Mouse (Mus musculus) kidney, embryonic 14.5 days (tissue): ENCODE measurements around the gene Ets1. TPM values are rescaled to one million over a fixed set of nuclear protein-coding genes. Genes with fewer than 3 reads are reported as not detected.
A peak's percentile ranks its signal among the peaks of the same experiment; 100 is the strongest.

Source experiments
- ATAC-seq: fragments of 200-750 bp; cut with Nextera tagmentation; 2 replicates; pipeline ENCODE4 v1.8.0; 2017; ENCODE audit warnings: moderate number of reproducible peaks, mild to moderate bottlenecking, moderate TSS enrichment, moderate library complexity; ENCODE audit not compliant: low FRiP score, low TSS enrichment
- H3K27ac ChIP-seq: fragments of 300-500 bp; sonication (generic); 2 replicates; pipeline ENCODE4 v1.5.1; 2014; ENCODE audit warnings: low read depth, mild to moderate bottlenecking, low read length, moderate library complexity, mixed read lengths
- H3K27me3 ChIP-seq: fragments of 300-500 bp; sonication (generic); 2 replicates; pipeline ENCODE4 v1.6.1; 2014; ENCODE audit warnings: mild to moderate bottlenecking, low read length; ENCODE audit not compliant: control insufficient read depth, insufficient read depth
- H3K36me3 ChIP-seq: fragments of 300-500 bp; sonication (generic); 2 replicates; pipeline ENCODE4 v1.6.1; 2014; ENCODE audit warnings: low read length, mixed read lengths; ENCODE audit not compliant: control insufficient read depth, insufficient read depth
- H3K4me1 ChIP-seq: fragments of 300-500 bp; sonication (generic); 2 replicates; pipeline ENCODE4 v1.6.1; 2014; ENCODE audit warnings: low read length, mixed read lengths; ENCODE audit not compliant: control insufficient read depth, insufficient read depth
- H3K4me2 ChIP-seq: fragments of 300-500 bp; sonication (generic); replicated peaks from 2 replicates; pipeline ENCODE4 v1.6.1; 2014; ENCODE audit warnings: low read depth, mild to moderate bottlenecking, low read length
- H3K4me3 ChIP-seq: fragments of 300-500 bp; sonication (generic); 2 replicates; pipeline ENCODE4 v1.5.1; 2014; ENCODE audit warnings: mild to moderate bottlenecking, low read length
- H3K9ac ChIP-seq: fragments of 300-500 bp; sonication (generic); 2 replicates; pipeline ENCODE4 v1.6.1; 2014; ENCODE audit warnings: low read depth, mild to moderate bottlenecking, low read length, moderate library complexity
- H3K9me3 ChIP-seq: fragments of 300-500 bp; sonication (generic); 2 replicates; pipeline ENCODE4 v1.6.1; 2016; ENCODE audit warnings: low read length; ENCODE audit not compliant: control insufficient read depth
- WGBS: fragments of 180-500 bp; shearing (Covaris S2); extraction: QIAGEN DNeasy Blood & Tissue Kit; methylation state at CpG from one replicate; pipeline ENCODE4 v1.1.7; 2014; 5-methylcytosine and 5-hydroxymethylcytosine counted together
- polyA plus RNA-seq: library from polyadenylated mRNA; unstranded; fragments of >200 nt; fragmentation: Nextera tagmentation; extraction: Ambion mirVana; gene quantifications from 2 replicates; pipeline ENCODE4 v1.2.1, GENCODE M21; 2014

Gene Ets1
- polyA plus RNA-seq, 1 experiment from 2014 or later = 58.0 TPM

DNA sequence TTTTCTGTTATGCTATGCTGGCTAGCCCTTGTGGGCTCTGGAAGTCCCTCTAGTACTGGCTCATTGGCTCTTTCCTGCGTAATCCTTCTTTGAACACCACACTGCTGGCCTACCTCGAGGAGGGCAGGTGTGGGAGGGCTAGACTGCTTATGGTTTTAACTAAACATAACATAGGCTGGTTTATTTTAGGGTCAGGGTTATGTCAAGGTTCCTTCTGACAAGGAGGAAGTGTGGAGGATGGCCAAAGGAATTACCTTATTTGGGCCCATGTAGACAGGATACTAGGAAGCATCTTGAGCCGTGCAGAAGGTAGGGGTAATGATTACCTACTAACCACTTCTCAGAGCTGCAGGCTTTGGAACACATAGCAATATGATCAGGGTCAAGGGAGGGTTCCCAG lies 14.7 kb downstream of the Ets1 start:
- Histone ChIP-seq H3K4me1 (peaks cover 8% of the 10 kb centered on the region; the same call in 1 of the 2 replicates), H3K9ac (no peak overlapping the region), H3K36me3 (no peaks in the 10 kb centered on the region), H3K9me3 (no peaks in the 10 kb centered on the region), H3K4me2 (no peak overlapping the region), H3K4me3 (no peak overlapping the region), H3K27ac (no peak overlapping the region), H3K27me3 (no peaks in the 10 kb centered on the region)
- no peak for ATAC-seq
- WGBS = 48% methylated on average over 3 of the region's 3 CpGs

DNA sequence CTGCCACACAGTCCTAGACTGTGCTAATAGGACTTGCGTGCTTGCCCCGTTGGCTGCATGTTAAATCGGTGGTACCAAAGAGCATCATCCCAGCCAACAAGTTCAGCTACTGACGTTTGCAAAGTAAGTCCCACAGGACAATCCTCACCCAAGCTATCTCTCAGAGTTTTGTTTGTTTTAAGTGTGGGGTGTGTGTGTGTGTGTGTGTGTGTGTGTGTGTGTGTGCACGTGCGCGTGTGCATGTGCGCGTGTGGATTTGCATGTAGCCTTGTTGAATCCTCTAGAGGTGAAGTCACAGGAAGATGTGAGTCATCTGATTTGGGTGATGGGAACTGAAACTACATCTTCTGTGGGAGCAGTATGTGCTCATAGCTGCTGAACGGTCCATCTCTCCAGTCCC lies 16.1 kb downstream of the Ets1 start:
- H3K9ac ChIP-seq = no peak overlapping the region
- peaks cover 10% of the 10 kb centered on the region for H3K4me1 ChIP-seq
- H3K4me3 ChIP-seq = no peak overlapping the region
- H3K4me2 ChIP-seq = no peak overlapping the region
- no peak overlapping the region for H3K27ac ChIP-seq
- no peaks in the 10 kb centered on the region for H3K9me3 ChIP-seq
- H3K27me3 ChIP-seq = no peaks in the 10 kb centered on the region
- WGBS = 89% methylated on average over 10 of the region's 10 CpGs
- ATAC-seq = no peak
- no peaks in the 10 kb centered on the region for H3K36me3 ChIP-seq

DNA sequence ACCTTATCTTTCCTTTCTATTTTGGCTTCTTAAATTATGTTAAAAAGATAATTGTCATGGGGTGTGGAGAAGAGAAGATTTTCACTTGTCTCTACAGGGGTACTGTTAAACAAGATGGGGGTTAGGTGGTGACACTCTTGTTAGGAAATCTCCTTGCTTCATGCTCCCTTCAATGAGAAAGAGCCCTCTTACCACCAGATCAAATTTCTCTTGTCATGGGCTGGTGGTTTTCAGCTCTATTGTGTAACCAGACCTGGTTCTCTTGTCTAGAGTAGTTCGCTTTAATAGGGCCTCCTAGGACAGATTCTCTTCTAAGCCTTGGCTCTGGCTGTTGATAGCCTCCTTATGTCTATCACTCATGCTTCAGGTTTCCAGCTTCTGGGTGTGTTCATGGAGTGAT lies 18.3 kb downstream of the Ets1 start:
- Histone ChIP-seq H3K27ac (no peak overlapping the region), H3K36me3 (no peaks in the 10 kb centered on the region)
- peak; percentile 78 for ATAC-seq

DNA sequence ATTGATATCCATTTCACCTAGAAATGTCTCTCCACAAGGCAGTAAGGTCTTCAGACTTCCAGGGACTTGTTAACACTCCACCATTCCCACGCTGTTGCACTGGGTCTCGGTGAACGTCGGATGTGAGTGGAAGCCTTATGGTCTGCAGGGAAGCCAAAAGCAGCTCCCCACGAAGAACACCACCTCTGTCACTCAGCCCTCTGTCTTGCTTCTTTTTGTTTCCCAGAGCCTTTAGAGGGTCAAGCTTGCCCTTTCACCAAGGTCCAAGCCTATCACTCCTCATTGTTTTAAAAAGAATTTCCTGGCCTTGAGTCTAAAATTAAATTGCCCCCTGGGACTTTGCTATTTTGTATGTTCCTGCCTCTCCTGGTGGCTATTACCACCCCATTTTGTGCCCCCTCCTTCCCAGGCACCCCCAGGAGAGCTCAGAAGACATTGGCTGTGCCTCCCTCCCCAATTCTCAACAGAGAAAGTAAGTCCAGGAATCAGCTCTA lies 20.4 kb downstream of the Ets1 start:
- no peak overlapping the region for H3K4me2 ChIP-seq
- H3K9ac ChIP-seq = no peak overlapping the region
- peak overlapping the region; percentile 37 for H3K27ac ChIP-seq
- no peaks in the 10 kb centered on the region for H3K36me3 ChIP-seq
- ATAC-seq = no peak
- peaks cover 8% of the 10 kb centered on the region for H3K4me1 ChIP-seq
- H3K9me3 ChIP-seq = no peaks in the 10 kb centered on the region
- no peaks in the 10 kb centered on the region for H3K27me3 ChIP-seq
- no peak overlapping the region for H3K4me3 ChIP-seq
- 72% methylated on average over 5 of the region's 5 CpGs for WGBS

More for the DNA sequence above, 18.3 kb downstream of the Ets1 start:
- H3K4me1 ChIP-seq = peaks cover 8% of the 10 kb centered on the region
- H3K4me3 ChIP-seq = no peak overlapping the region
- WGBS = 52% methylated on average over 1 of the region's 1 CpGs
- no peak overlapping the region for H3K4me2 ChIP-seq
- no peak overlapping the region for H3K9ac ChIP-seq
- no peaks in the 10 kb centered on the region for H3K9me3 ChIP-seq
- H3K27me3 ChIP-seq = no peaks in the 10 kb centered on the region

DNA sequence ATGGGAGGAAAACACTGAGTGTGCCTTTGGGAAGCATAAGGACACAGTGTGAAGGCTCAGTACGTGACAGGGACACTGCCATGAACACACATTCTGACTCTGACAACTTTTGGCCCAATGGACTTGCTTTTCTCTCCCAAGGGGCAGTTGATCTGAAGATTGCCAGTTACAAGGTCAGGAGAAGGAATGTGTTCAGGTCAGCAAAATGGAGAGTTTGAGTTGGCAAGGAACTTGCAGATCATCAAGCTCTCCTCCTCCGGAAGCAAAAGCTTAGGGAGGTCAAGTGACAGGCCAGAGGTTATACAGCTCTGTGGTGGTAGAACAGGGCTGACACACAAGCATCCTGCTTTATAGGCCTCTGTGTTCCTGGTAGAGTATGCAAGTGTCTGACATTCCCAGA lies 21.1 kb downstream of the Ets1 start:
- Histone ChIP-seq H3K9me3 (no peaks in the 10 kb centered on the region), H3K27ac (peak overlapping the region; percentile 37; the same call in 1 of the 2 replicates), H3K4me3 (no peak overlapping the region), H3K36me3 (no peaks in the 10 kb centered on the region), H3K4me2 (no peak overlapping the region), H3K27me3 (no peaks in the 10 kb centered on the region), H3K9ac (no peak overlapping the region), H3K4me1 (peaks cover 8% of the 10 kb centered on the region)
- WGBS = 32% methylated on average over 2 of the region's 2 CpGs
- ATAC-seq = 0 out of 2 replicates have a peak, but pooled peaks have one; percentile 35

GRCm38 (mm10) chr9:32660406-32660960 lies 24.5 kb downstream of the Ets1 start:
- H3K4me2 ChIP-seq = no peak overlapping the region
- no peak overlapping the region for H3K9ac ChIP-seq
- no peak overlapping the region for H3K4me3 ChIP-seq
- no peaks in the 10 kb centered on the region for H3K27me3 ChIP-seq
- peaks cover 8% of the 10 kb centered on the region for H3K4me1 ChIP-seq
- no peak overlapping the region for H3K27ac ChIP-seq
- no peak for ATAC-seq
- no peaks in the 10 kb centered on the region for H3K9me3 ChIP-seq
- WGBS = 96% methylated on average over 2 of the region's 2 CpGs
- H3K36me3 ChIP-seq = no peaks in the 10 kb centered on the region

DNA sequence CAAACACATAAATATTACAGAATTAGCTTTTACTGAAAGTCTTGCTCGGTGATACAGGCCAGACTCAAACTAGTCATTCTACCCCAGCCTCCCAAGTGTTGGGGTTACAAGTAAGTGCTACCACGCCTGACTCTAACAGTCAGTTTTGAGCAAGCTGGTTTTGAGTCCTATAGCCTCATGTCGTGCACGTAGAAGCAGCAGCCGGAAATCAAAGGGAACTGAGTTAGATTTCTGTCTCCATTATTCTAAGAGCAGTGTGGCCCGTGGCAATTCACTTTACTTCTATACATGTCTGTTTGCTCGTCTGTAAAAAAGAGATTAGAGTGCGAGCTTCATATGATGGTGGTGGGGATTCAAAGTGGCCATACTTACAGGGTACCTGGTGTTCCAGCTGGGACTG lies 25.1 kb downstream of the Ets1 start:
- no peak for ATAC-seq
- Histone ChIP-seq H3K27ac (no peak overlapping the region), H3K4me2 (no peak overlapping the region), H3K9me3 (no peaks in the 10 kb centered on the region), H3K4me1 (peaks cover 8% of the 10 kb centered on the region), H3K9ac (no peak overlapping the region), H3K4me3 (no peak overlapping the region), H3K36me3 (no peaks in the 10 kb centered on the region), H3K27me3 (no peaks in the 10 kb centered on the region)
- WGBS = 89% methylated on average over 8 of the region's 8 CpGs

DNA sequence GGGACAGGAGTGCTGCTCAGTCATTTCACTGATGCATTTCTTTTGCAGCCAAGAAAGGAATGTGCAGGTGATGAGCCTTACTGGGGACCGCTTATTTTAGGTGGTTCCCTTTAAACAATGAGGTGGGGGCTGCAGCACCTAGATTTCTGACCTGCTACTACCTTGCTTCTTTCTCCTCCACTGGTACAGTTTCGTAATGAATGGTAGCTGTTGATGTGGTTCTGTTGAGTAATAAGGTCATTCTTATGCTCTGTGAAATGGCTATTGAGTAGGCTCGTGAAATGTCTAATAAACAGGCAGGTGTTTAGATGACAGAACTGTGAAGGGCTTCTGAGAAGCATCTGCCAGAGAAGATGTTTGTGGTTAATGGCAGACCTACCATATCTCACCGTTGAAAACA lies 25.5 kb downstream of the Ets1 start:
- Histone ChIP-seq H3K9ac (no peak overlapping the region), H3K4me2 (no peak overlapping the region), H3K4me1 (peaks cover 8% of the 10 kb centered on the region), H3K27ac (no peak overlapping the region), H3K36me3 (no peaks in the 10 kb centered on the region), H3K27me3 (no peaks in the 10 kb centered on the region), H3K4me3 (no peak overlapping the region), H3K9me3 (no peaks in the 10 kb centered on the region)
- WGBS = 87% methylated on average over 4 of the region's 4 CpGs
- no peak for ATAC-seq

GRCm38 (mm10) chr9:32666611-32667517 lies 30.8 kb downstream of the Ets1 start:
- H3K4me3 ChIP-seq = no peak overlapping the region

More at GRCm38 (mm10) chr9:32666611-32667517, 30.8 kb downstream of the Ets1 start:
- H3K27ac ChIP-seq = no peak overlapping the region; the same call in 1 of the 2 replicates
- no peaks in the 10 kb centered on the region for H3K36me3 ChIP-seq
- 64% methylated on average over 11 of the region's 11 CpGs for WGBS
- H3K9ac ChIP-seq = no peak overlapping the region
- peaks cover 27% of the 10 kb centered on the region; the same call in 1 of the 2 replicates for H3K4me1 ChIP-seq
- no peak for ATAC-seq
- H3K27me3 ChIP-seq = no peaks in the 10 kb centered on the region
- H3K4me2 ChIP-seq = no peak overlapping the region
- no peaks in the 10 kb centered on the region for H3K9me3 ChIP-seq
